Mouse (Mus musculus) limb, embryonic 13.5 days (tissue): Measurements from ENCODE around the gene Cyp24a1. TPM values are rescaled to one million over a fixed set of nuclear protein-coding genes. Genes with fewer than 3 reads are reported as not detected.

ENCODE experiments used
- ATAC-seq: fragments of 200-750 bp; cut with Nextera tagmentation; 2 replicates; pipeline ENCODE4 v1.8.0; 2017; ENCODE audit warnings: low read depth, moderate number of reproducible peaks, moderate TSS enrichment; ENCODE audit not compliant: low FRiP score
- H3K27ac ChIP-seq: fragments of 300-500 bp; sonication (generic); 2 replicates; pipeline ENCODE4 v1.5.1; 2015; ENCODE audit warnings: inconsistent platforms, mild to moderate bottlenecking, moderate library complexity
- H3K27me3 ChIP-seq: fragments of 300-500 bp; sonication (generic); 2 replicates; pipeline ENCODE4 v1.6.1; 2015; ENCODE audit warnings: mild to moderate bottlenecking, inconsistent platforms
- H3K36me3 ChIP-seq: fragments of 300-500 bp; sonication (generic); 2 replicates; pipeline ENCODE4 v1.6.1; 2015; ENCODE audit warnings: inconsistent platforms, mild to moderate bottlenecking, moderate library complexity
- H3K4me1 ChIP-seq: fragments of 300-500 bp; sonication (generic); 2 replicates; pipeline ENCODE4 v1.6.1; 2015; ENCODE audit warnings: inconsistent platforms
- H3K4me2 ChIP-seq: fragments of 300-500 bp; sonication (generic); replicated peaks from 2 replicates; pipeline ENCODE4 v1.6.1; 2015; ENCODE audit warnings: inconsistent platforms, mild to moderate bottlenecking, moderate library complexity
- H3K4me3 ChIP-seq: fragments of 300-500 bp; sonication (generic); 2 replicates; pipeline ENCODE4 v1.5.1; 2015; ENCODE audit warnings: moderate library complexity, mild to moderate bottlenecking, inconsistent platforms
- H3K9ac ChIP-seq: fragments of 300-500 bp; sonication (generic); 2 replicates; pipeline ENCODE4 v1.6.1; 2015; ENCODE audit warnings: mild to moderate bottlenecking, inconsistent platforms
- H3K9me3 ChIP-seq: fragments of 300-500 bp; sonication (generic); 2 replicates; pipeline ENCODE4 v1.6.1; 2016; ENCODE audit warnings: inconsistent platforms
- WGBS: fragments of 180-500 bp; shearing (Covaris S2); methylation state at CpG from one replicate; pipeline ENCODE4 v1.1.7; 2015; 5-methylcytosine and 5-hydroxymethylcytosine counted together
- polyA plus RNA-seq: library from polyadenylated mRNA; unstranded; fragments of >200 nt; fragmentation: Nextera tagmentation; extraction: Ambion mirVana; gene quantifications from 2 replicates; pipeline ENCODE4 v1.2.1, GENCODE M21; 2015

The Cyp24a1 gene
- polyA plus RNA-seq, 1 experiment from 2014 or later: not detected

- Histone ChIP-seq H3K4me1 (no peaks in the 10 kb centered on the region), H3K9ac (no peak overlapping the region), H3K4me2 (no peak overlapping the region), H3K27ac (no peak overlapping the region), H3K27me3 (peaks cover 41% of the 10 kb centered on the region), H3K4me3 (no peak overlapping the region), H3K36me3 (no peaks in the 10 kb centered on the region), H3K9me3 (no peaks in the 10 kb centered on the region)
- WGBS: 76% methylated on average over 7 of the region's 7 CpGs
- no peak for ATAC-seq
Measured at GRCm38 (mm10) chr2:170487202-170487601, 9.7 kb downstream of the Cyp24a1 start.

- peaks cover 14% of the 10 kb centered on the region for H3K27me3 ChIP-seq
- no peak overlapping the region for H3K27ac ChIP-seq
- H3K36me3 ChIP-seq: no peaks in the 10 kb centered on the region
- no peaks in the 10 kb centered on the region for H3K9me3 ChIP-seq
- no peak overlapping the region for H3K4me3 ChIP-seq
- H3K4me1 ChIP-seq: no peaks in the 10 kb centered on the region
- H3K4me2 ChIP-seq: no peak overlapping the region
- 74% methylated on average over 11 of the region's 11 CpGs for WGBS
- no peak overlapping the region for H3K9ac ChIP-seq
- ATAC-seq: no peak
Measured at GRCm38 (mm10) chr2:170483914-170484313, 13.0 kb downstream of the Cyp24a1 start.

GRCm38 (mm10) chr2:170482019-170482540 is 14.9 kb downstream of the Cyp24a1 start:
- peaks cover 14% of the 10 kb centered on the region for H3K27me3 ChIP-seq
- no peaks in the 10 kb centered on the region for H3K9me3 ChIP-seq
- 65% methylated on average over 10 of the region's 10 CpGs for WGBS
- H3K4me2 ChIP-seq: no peak overlapping the region
- no peak overlapping the region for H3K9ac ChIP-seq
- H3K4me1 ChIP-seq: no peaks in the 10 kb centered on the region
- H3K36me3 ChIP-seq: no peaks in the 10 kb centered on the region
- H3K27ac ChIP-seq: no peak overlapping the region
- no peak overlapping the region for H3K4me3 ChIP-seq
- ATAC-seq: no peak

- no peak overlapping the region for H3K9ac ChIP-seq
- no peaks in the 10 kb centered on the region for H3K36me3 ChIP-seq
- no peaks in the 10 kb centered on the region for H3K27me3 ChIP-seq
- no peak overlapping the region for H3K27ac ChIP-seq
- no peak overlapping the region for H3K4me2 ChIP-seq
- H3K4me3 ChIP-seq: no peak overlapping the region
- ATAC-seq: no peak
- WGBS: 88% methylated on average over 8 of the region's 8 CpGs
- no peaks in the 10 kb centered on the region for H3K4me1 ChIP-seq
- H3K9me3 ChIP-seq: no peaks in the 10 kb centered on the region
Measured at GRCm38 (mm10) chr2:170476643-170477042, 20.3 kb downstream of the Cyp24a1 start.

- no peaks in the 10 kb centered on the region for H3K36me3 ChIP-seq
- H3K9ac ChIP-seq: no peak overlapping the region
- H3K27ac ChIP-seq: no peak overlapping the region
- H3K4me1 ChIP-seq: no peaks in the 10 kb centered on the region
- H3K4me3 ChIP-seq: no peak overlapping the region
- H3K27me3 ChIP-seq: no peaks in the 10 kb centered on the region
- no peak overlapping the region for H3K4me2 ChIP-seq
- H3K9me3 ChIP-seq: no peaks in the 10 kb centered on the region
- no peak for ATAC-seq
- WGBS: 81% methylated on average over 11 of the region's 11 CpGs
Measured at GRCm38 (mm10) chr2:170476215-170476614, 20.7 kb downstream of the Cyp24a1 start.

- no peak overlapping the region for H3K4me2 ChIP-seq
- H3K9ac ChIP-seq: no peak overlapping the region
- H3K4me3 ChIP-seq: no peak overlapping the region
- no peak overlapping the region for H3K27ac ChIP-seq
- WGBS: 80% methylated on average over 3 of the region's 3 CpGs
- H3K4me1 ChIP-seq: peaks cover 4% of the 10 kb centered on the region; the same call in 1 of the 2 replicates
- H3K27me3 ChIP-seq: 0 out of 2 replicates have a peak, but pooled peaks cover 5% of the 10 kb centered on the region
- no peaks in the 10 kb centered on the region for H3K36me3 ChIP-seq
- no peaks in the 10 kb centered on the region for H3K9me3 ChIP-seq
- no peak for ATAC-seq
Measured at GRCm38 (mm10) chr2:170475164-170475563, 21.8 kb downstream of the Cyp24a1 start.

- H3K9ac ChIP-seq: no peak overlapping the region
- H3K27me3 ChIP-seq: peaks cover 10% of the 10 kb centered on the region; the same call in 1 of the 2 replicates
- H3K4me2 ChIP-seq: no peak overlapping the region
- ATAC-seq: no peak
- no peaks in the 10 kb centered on the region for H3K36me3 ChIP-seq
- peaks cover 15% of the 10 kb centered on the region for H3K4me1 ChIP-seq
- no peak overlapping the region for H3K4me3 ChIP-seq
- no peak overlapping the region for H3K27ac ChIP-seq
- 94% methylated on average over 5 of the region's 5 CpGs for WGBS
- no peaks in the 10 kb centered on the region for H3K9me3 ChIP-seq
Measured at GRCm38 (mm10) chr2:170474125-170474524, 22.8 kb downstream of the Cyp24a1 start.

GRCm38 (mm10) chr2:170470591-170470990 is 26.4 kb downstream of the Cyp24a1 start:
- ATAC-seq: no peak
- WGBS: 81% methylated on average over 5 of the region's 5 CpGs
- no peak overlapping the region for H3K9ac ChIP-seq
- H3K4me1 ChIP-seq: peaks cover 15% of the 10 kb centered on the region
- no peaks in the 10 kb centered on the region for H3K36me3 ChIP-seq
- peaks cover 13% of the 10 kb centered on the region; the same call in 1 of the 2 replicates for H3K27me3 ChIP-seq
- no peak overlapping the region for H3K27ac ChIP-seq
- no peak overlapping the region for H3K4me3 ChIP-seq
- no peaks in the 10 kb centered on the region for H3K9me3 ChIP-seq
- no peak overlapping the region for H3K4me2 ChIP-seq

- ATAC-seq: 0 out of 2 replicates have a peak, but pooled peaks have one; percentile 11
Measured at GRCm38 (mm10) chr2:170469616-170470308, 27.2 kb downstream of the Cyp24a1 start.

GRCm38 (mm10) chr2:170468009-170468408 is 28.9 kb downstream of the Cyp24a1 start:
- Histone ChIP-seq H3K27ac (no peak overlapping the region), H3K4me2 (no peak overlapping the region), H3K36me3 (no peaks in the 10 kb centered on the region), H3K27me3 (peaks cover 13% of the 10 kb centered on the region; the same call in 1 of the 2 replicates), H3K4me3 (no peak overlapping the region), H3K4me1 (peaks cover 15% of the 10 kb centered on the region), H3K9me3 (no peaks in the 10 kb centered on the region), H3K9ac (no peak overlapping the region)
- ATAC-seq: no peak

More at GRCm38 (mm10) chr2:170469616-170470308, 27.2 kb downstream of the Cyp24a1 start:
- no peaks in the 10 kb centered on the region for H3K9me3 ChIP-seq
- no peak overlapping the region for H3K27ac ChIP-seq
- H3K9ac ChIP-seq: no peak overlapping the region
- H3K4me1 ChIP-seq: peaks cover 15% of the 10 kb centered on the region
- no peaks in the 10 kb centered on the region for H3K36me3 ChIP-seq
- peak overlapping the region; percentile 31 for H3K4me2 ChIP-seq
- H3K4me3 ChIP-seq: no peak overlapping the region
- H3K27me3 ChIP-seq: peaks cover 13% of the 10 kb centered on the region; the same call in 1 of the 2 replicates
- 10% methylated on average over 10 of the region's 10 CpGs for WGBS

GRCm38 (mm10) chr2:170464817-170465216 is 32.1 kb downstream of the Cyp24a1 start:
- ATAC-seq: no peak
- Histone ChIP-seq H3K4me3 (no peak overlapping the region), H3K36me3 (no peaks in the 10 kb centered on the region), H3K4me1 (peaks cover 9% of the 10 kb centered on the region), H3K4me2 (no peak overlapping the region), H3K9ac (no peak overlapping the region), H3K9me3 (no peaks in the 10 kb centered on the region), H3K27me3 (peaks cover 10% of the 10 kb centered on the region; the same call in 1 of the 2 replicates), H3K27ac (no peak overlapping the region)
- WGBS: 63% methylated on average over 4 of the region's 4 CpGs

- H3K9me3 ChIP-seq: no peaks in the 10 kb centered on the region
- H3K4me1 ChIP-seq: peaks cover 4% of the 10 kb centered on the region; the same call in 1 of the 2 replicates
- H3K27me3 ChIP-seq: 0 out of 2 replicates have a peak, but pooled peaks cover 4% of the 10 kb centered on the region
- WGBS: 66% methylated on average over 7 of the region's 7 CpGs
- no peaks in the 10 kb centered on the region for H3K36me3 ChIP-seq
- no peak overlapping the region for H3K4me3 ChIP-seq
- H3K9ac ChIP-seq: no peak overlapping the region
- no peak overlapping the region for H3K27ac ChIP-seq
- ATAC-seq: no peak
- no peak overlapping the region for H3K4me2 ChIP-seq
Measured at GRCm38 (mm10) chr2:170461652-170462051, 35.3 kb downstream of the Cyp24a1 start.
